Mouse (Mus musculus): ENCODE results near the gene Gm20737. TPM values are rescaled to one million over a fixed set of nuclear protein-coding genes. Genes with fewer than 3 reads are reported as not detected.
"Not testable (repeated sequence)": the region's sequence is repeated elsewhere in the genome, so short reads cannot be mapped to it uniquely, and the experiment has no call there.

Gm20737 gene
- not detected in 2 replicates for total RNA-seq (2017)

DNA sequence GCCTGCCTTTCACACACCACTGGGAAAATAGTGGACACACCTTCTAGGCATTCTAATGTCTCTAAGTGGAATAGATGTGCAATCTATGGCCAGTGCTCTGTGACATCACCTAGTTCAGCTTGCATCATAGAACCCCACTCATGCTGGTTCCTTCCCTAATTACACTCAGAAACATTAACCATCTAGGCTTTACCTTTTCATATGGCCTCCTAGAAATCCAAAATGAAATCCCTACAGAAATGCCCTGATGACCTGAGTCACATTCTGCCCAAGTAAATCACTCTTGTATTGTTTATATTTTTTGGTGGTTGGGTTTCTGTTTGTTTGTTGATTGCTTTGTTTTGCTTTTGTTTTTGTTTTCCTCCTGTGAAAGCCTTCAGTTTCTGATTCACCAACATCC lies at the start of gene Gm20737:
Gm20737 (minus strand) TSS at position 101 of the 400 bp plus-strand sequence.
- ATAC-seq (ENCODE audit: extremely low read depth, insufficient number of reproducible peaks, low FRiP score, poor library complexity, severe bottlenecking): not testable (repeated sequence)

- not testable (repeated sequence) for ATAC-seq (ENCODE audit: extremely low read depth, insufficient number of reproducible peaks, low FRiP score, poor library complexity, severe bottlenecking)
Measured at GRCm38 (mm10) chrY:10553153-10553552, 17.3 kb upstream of the Gm20737 start, which contains the start of gene Gm21775. Gene Gm21775 (plus strand): TSS chrY:10553453.

Other genes with a start within 250 kb of the Gm20737 start
- gene Gm20834, start 211.5 kb downstream of the Gm20737 start, total RNA-seq (2017): not detected in 2 replicates
- not detected in 2 replicates for gene Gm28510, start 123.3 kb downstream of the Gm20737 start, total RNA-seq (2017)
- not detected in 2 replicates for gene Gm21775, start 17.4 kb upstream of the Gm20737 start, total RNA-seq (2017)
- not detected in 2 replicates for gene Gm21900, start 80.3 kb upstream of the Gm20737 start, total RNA-seq (2017)
- gene Gm20777, start 216.4 kb upstream of the Gm20737 start, total RNA-seq (2017): not detected in 2 replicates

Data from neutrophil, adult 5-6 weeks (primary cell).